Mouse (Mus musculus) spleen, adult 18-20 months (tissue): Measurements from ENCODE around the gene Ccdc14.
"Not testable (repeated sequence)": the region's sequence is repeated elsewhere in the genome, so short reads cannot be mapped to it uniquely, and the experiment has no call there.

Source experiments
- DNase-seq, 2 experiments: peaks; one replicate each; pipeline ENCODE4 v3.0.0; 2022; ENCODE audit warnings: mixed read lengths in 2 of 2

Ccdc14 gene

DNA sequence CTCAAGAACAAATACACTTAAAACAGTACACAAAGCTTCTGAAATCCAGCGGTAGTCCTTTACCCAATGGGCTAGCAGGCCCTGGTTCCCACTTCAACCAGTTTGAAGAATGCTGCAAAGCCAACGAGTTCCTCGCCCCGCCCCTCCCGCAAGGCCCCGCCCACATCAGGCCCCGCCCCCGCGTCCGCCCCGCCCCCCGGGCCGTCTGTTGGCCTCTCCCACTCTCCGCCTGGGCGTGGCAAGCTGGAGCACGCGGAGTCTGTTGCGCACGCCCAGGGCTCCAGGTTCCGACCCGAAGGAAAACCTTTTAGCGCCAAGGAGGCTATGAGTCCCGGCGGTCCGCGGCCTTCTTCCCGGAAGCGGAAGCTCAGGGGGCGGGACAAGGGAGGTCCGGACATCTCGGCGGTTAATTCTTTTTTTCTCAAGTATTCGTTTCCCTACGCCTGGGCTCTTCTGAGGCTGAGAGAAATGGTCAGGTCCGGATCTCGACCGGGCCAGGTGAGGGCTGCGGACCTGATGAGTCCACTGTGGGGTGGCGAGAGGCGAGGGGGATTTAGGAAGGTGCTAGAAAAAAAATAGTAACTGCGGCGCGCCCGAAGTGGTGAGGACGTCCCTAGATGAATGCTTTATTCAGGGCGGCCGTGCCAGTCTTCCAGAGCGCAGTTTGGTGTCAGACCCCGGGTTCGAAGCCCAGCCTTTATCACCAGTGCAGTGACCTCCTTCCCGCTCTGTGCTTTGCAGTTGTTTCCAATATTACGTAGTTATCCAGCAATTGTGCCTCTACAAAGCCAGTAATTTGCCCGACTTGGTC, at the start of gene Ccdc14:
TSS of gene Ccdc14 (plus strand) at position 283 of the 811 bp plus-strand sequence.
- peak; percentile 66 to 75 for DNase-seq

DNA sequence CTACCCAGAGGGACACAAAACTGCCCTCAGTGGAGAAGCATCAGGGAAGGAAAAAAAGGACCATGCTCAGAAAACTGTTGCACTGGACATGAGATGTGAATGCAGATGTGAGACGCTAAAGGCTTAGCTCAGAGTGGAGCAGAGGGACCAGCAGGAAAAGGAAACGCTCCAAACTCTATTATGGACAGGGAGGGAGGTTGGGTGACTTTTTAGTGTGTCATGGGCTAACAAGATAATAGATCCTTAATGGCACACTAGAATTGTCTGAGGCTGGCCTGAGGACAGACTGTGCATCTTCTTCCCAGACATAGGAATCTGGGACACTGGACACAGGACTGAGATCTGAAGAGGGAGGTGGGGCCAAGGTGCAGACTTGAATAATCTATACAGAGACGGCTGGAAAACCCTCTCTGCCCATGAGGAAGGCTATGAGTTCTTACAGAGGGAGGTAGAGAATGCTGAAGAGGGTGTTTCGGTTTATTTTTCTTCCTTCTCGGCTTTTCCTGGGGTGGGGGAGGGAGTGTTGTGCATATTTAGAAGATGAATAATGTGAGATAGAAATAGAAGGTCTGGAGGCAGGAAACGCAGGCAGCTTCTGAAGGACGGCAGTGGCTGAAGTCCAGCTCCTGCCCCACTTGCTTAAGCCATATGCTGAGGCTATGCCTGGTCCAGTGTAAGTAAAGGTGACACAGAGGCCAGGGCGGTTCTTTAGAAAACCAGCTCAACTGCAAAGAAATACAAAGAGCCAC, 46.7 kb upstream of the Ccdc14 start:
- no peak for DNase-seq

DNA sequence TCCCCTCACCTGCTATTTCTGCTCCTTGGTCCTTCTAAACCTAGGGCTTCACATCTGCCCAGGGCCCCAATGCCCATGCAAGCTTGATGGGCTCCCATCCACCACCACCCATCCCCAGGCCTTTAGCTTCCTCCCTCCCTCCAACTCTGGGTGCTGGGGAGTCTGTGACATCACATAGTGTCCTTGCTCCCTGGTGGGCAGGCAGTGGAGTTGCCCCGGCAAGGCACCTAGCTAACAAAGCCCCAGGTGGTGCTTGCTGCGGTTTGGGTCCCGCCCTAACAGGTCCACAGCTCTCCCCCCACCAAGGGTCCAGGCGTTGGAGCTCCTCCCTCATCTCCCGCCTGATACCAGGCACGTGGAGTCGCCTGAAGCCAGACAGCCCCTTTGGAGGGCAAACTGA, 40.8 kb upstream of the Ccdc14 start, which contains the start of gene Ropn1:
TSS of gene Ropn1 (plus strand) at position 301 of the 400 bp plus-strand sequence.
- no peak for DNase-seq

DNA sequence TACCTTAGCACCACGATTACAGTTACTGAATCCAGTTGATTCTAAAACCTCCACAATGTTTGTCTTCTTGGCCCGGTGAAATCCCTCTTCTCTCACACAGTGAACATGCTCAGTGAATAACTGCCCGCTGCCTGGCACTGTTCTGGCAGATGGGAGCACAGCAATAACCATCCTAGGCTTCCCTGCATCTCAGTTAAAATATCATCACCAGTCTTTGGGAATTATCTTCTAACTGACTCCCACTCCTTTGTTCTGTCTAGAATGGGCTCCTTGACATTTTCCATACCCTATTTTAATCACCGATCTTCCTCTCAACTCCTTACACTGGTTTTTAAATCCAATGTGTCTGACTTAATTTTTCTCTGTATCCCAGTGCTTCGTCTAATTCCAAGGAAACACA, 37.4 kb upstream of the Ccdc14 start:
- no peak for DNase-seq

DNA sequence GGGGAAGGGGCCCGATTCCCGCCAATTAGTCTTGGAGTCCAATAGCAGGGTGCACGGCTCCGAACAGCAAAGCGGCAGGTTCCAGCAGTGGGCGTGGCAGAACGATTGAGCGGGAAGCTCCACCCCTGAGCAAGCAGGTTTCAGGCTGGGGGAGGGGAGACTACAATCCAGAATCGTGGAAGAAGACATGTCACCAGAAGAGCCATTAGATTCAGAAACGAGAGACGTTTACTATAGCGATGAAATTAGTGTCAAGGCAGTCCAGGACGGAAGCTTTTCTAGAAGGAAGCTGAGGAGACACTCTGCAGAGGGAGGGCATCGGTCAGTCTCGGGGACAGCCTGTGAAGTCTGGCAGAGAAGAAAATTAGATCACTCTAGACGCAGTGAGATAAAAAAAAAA, 32.9 kb upstream of the Ccdc14 start:
- DNase-seq: not testable (repeated sequence)

DNA sequence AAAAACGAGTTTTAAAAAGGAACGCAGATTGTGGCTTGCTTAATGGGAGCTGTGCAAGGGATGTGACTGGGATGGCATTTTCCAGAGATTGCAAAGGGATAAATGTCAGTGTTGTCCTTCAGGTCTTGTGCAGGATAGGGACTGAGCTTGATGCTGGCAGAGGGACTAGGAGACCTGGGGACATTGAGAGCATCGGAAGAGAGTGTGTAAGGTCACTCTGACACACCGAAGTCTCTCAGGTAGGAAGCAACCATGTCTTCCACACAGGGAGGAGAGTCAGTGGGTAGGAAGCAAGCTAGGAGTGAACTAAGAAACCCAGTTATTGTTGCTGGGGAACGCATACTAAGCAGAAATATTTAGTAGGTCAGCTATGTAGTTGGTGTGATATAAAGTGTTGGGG, 32.4 kb upstream of the Ccdc14 start:
- DNase-seq: no peak

DNA sequence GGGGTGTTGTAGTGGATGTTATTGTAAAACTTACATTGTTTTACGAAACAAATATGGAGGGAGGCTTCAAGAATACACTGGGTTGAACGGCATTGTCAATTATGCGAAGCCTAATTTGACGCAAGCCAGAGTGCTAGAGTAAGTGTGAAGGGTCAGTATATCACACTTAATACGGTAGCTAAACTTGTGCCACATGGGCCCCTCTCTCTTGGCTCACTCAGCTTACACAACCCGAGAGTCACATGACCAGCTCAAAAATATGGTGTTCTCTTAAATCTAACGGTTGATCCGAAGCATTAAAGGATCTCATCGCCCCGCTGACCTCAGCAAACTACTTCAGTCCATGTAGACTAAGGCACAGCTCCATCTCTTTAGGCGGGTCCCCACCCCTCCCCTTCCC, 32.0 kb upstream of the Ccdc14 start:
- DNase-seq: no peak

DNA sequence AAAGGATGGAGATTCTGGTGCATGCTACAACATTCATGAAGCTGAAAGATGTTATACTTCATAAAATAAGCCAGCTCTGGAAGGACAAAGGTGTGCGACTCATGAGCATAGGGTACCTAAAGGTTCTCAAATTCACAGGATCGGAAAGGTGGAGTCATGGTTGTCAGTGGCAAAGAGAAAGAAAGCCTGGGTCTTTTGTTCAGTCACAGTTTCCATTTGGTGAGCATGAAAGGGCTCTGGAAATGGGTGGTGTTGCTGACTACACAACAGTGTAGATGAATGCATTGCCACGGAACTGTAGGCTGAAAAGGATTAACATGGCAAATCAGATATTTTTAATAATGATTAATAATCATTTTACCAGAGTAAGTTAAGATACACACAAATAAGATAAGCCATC, 25.9 kb upstream of the Ccdc14 start:
- DNase-seq: no peak

DNA sequence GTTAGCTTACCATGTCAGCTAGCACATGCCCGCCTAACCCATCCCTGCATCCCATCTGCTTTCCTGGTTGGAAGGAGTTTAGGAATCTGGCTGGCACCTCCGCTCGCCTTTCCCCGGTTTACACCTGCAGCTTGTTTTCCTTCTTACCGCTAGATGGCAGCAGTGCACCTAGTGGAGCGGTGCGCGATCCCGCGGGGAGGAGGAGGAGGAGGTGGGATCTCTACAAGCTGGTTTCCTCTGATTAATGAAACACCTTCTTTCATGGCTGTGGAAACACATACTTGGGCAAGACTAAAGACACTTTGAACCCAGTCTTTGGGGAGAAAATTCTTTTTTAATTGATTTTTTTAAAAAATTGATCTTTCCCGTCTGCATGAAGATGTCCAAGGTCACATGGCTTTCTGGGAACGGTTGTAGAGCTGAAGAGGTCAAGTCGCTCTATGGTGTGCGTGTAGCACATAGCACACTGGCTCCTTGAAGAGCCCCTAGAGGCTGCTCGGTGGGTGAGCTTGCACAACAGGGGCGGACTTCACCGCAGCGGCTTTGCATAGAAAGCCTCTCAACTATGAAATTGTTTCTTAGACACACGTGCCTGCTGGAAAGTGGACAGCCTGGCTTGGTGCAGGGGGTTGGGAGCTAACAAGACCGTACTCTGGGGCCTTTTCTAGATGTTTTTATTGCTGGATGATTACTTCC, 23.2 kb upstream of the Ccdc14 start:
- DNase-seq: peak; percentile 24 to 48

DNA sequence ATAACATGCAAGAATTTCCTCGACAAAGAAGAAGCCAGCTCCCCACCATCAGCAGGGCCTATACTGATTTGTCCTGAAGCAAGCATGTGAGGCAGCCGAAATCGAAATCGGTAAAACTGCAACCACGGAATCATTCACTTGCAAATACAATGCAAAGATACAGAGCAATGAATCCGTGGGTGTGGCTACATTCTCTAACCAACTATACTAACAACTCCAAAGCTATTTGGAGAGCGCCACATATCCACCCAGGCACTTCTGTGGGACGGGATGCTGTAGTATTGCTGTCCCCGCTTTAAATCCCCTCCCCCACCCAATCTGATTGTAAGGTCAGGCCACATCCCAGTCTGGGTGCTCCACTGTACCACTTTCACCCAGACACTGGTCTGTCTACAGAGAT, 22.1 kb upstream of the Ccdc14 start:
- DNase-seq: no peak

DNA sequence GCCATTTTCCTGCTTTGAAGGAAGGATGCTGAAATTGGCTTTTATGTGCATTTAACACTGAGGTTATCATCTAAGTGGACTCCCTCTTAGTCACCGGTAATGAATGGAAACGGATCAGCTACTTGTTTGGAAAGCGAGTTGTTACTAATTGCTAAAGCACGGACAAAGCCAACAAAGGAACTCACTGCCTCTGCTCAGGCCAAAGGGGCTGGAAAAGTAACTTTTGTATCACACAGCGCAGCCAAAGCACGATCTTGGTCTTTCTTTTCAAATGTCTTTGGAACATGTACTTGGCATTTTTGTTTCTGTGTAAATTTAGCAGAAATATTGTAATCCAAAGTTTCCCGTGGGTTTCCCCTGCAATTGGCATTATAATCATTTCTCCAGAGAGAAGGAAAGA, 18.4 kb upstream of the Ccdc14 start:
- DNase-seq: no peak

DNA sequence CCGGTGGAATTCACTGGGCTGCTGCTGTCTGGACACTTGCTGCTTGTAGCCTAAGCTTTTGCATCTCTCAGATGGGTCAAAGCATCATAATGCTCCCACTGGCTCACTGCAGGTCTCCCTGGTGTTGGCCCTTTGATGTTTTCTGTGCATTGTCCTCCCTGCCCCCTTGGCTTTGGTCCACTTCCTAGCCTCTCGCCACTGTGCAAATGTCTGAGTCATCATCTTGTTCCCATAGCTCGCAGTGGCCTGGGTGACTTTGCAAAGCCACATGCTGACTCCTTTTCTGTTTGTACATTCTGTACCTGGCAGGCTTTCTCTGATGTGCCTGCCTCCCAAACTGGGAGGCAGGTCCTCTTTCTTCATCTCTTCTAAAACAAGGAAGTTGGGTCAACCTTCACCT, 17.6 kb upstream of the Ccdc14 start:
- no peak for DNase-seq

DNA sequence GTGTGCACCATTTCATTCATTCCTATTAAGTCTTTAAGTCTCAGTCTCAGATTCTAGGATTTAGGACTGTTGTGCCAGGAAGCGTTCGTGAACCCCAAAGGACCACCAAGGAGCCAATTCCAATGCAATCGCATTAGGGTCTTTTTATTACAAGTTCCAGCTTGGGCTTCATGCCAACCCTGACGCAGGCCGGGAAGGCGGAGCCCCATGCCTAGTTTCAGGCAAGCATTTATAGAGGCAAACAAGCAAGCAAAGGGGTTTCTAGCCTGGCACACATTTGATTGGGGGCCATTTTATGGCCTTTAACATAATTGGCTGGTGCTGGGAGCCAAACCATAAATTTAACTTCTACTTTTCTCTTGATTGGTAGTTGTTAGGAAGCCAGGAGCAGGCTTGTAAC, 16.1 kb upstream of the Ccdc14 start:
- DNase-seq: no peak

DNA sequence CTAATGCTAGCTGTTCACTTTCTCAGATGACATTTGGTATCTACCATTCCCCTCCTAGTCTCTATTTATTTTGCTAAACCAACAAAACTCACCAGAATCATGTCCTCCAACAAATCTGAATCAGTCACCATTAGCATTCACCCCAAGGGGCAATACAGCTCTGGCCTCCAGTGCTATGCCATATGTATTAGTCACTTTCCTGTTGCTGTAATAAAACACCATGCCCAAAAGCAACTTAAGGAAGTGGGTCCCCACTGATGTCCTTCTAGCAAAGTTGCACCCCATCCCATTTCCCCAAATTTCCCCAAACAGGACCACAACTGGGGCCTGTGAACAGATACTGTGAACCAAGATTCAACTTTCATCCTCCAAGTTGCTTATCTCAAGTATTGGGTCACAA, 8.6 kb upstream of the Ccdc14 start:
- no peak for DNase-seq

DNA sequence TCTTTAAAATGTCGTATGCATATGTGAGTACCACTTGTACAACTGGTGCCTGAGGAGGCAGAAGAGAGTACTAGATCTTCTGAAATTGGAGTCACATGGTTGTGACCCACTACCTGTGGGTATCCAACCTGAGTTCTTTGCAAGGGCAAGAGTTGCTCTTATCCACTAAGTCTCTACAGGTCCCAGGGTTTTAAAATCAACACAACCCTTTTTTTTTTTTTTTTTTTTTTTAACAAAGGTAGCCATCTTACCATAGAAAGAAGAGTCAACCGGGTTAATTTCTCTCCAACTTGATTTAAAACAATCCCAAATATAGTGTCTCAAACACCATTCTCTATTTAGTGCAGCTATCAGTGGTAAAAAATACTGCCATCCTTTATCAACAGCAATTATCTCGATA, 537 bp upstream of the Ccdc14 start:
- no peak for DNase-seq

DNA sequence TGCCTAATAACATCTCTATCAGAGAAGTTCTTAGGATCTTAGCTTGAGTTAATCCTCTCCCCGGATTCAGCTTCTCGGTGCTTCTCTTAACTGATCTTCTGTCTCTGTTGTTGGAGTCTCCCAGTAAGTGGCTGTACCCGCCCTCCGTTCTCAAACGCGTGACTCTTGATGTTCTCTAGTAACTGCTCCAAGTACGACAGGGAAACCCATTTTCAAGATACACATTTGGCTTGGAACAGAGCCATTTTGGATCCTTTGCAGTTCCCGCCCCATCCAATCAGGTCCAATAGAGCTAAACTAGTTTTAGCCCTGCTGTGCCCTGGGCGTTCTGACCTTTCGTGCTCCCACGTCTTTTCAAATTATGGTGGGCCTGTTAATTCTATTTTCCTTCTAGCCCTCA, 740 bp downstream of the Ccdc14 start:
- DNase-seq: no peak

DNA sequence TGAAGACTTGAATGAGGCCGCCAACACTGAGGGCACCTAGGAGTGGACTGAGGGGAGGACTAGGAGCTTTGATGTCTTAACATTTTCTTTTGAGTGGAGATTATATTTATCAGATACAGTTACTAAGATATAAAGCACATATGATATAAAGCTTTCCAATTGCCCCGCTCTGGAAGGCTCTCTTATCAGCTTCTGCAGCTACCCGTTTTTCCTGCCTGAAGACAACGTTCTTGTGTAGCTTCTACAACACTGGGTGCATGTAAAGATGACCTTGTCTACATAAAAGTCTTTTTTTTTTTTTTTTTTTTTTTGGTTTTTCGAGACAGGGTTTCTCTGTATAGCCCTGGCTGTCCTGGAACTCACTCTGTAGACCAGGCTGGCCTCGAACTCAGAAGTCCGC, 4.1 kb downstream of the Ccdc14 start:
- DNase-seq: no peak

DNA sequence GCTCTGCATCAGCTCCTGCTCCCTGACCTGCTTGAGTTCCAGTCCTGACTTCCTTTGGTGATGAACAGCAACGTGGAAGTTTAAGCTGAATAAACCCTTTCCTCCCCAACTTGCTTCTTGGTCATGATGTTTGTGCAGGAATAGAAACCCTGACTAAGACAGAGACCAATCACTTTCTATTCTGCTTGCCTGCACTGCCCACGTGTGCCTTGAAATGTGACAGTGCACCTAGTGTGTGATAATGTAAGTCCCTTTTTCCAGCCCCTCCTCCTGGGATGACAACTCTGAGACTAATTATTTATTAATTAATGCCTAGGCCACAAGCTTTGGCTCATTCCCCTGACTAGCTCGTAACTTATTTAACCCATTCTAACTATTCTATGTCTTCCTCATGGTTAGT, 8.3 kb downstream of the Ccdc14 start:
- DNase-seq: not testable (repeated sequence)

DNA sequence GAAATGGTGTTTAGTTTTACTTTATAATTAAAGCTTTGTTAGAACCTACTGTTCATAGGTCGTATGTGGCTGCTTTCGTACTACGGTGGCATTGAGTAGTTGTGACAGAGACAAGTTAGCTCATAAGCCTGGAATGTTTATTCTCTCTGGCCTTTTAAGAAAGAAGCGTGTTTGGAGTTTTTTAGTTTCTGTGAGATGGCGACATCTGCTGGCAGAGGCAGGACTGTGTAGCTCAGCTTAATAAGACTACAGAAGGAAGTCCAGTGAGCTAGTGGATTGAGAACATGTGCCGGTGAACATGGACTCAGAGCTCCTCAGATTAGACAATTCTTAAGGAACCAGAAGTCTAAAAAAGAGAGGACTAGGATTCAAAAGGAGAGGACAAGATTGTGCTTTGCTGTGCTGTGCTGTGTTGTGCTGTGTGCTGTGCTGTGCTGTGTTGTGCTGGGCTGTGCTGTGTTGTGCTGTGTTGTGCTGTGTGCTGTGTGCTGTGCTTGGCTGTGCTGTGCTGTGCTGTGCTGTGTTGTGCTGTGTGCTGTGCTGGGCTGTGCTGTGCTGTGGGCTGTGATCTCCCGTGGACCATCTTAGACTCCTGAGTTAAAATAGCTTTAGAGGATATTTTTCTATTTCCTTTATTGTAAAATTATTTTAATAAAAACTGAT, 9.9 kb downstream of the Ccdc14 start:
- DNase-seq: peak; percentile 20 to 56

DNA sequence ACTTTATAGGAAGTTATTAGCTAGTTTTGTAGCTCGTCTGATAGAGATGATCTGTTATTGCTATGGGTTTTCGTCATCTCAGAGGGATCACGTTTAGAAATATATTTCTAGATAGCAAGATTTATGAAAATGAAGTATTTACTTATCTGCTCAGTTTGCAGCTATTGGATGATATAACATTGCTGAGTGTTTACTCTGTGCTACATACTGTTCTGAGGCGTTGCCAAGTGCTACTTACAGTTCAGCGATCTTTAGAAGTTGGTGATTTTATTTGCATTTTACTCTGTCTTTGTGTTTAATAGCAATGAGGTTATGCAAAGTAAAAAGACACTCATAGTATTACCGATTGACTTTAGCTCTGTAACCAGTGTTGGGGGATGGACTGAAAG, 10.4 kb downstream of the Ccdc14 start:
- DNase-seq: no peak

DNA sequence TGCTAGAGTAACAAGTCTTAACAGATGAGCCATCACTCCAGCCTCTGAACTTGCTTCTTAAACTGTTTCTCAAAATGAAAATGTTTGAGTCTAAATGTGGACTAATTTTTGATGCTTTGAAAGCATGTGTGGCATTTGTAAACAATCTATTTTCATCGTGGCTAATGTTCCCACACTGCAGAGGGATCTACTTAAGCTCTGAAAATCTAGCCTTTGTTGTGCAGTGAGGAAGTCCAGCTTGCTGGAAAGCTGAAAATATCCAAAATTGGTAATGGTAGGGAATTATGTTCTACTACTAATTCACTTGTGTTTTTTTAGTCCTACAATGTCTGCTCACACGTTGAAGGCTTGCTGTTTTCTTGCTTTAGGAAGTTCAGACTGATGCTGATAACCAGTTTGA, 15.6 kb downstream of the Ccdc14 start:
- no peak for DNase-seq

DNA sequence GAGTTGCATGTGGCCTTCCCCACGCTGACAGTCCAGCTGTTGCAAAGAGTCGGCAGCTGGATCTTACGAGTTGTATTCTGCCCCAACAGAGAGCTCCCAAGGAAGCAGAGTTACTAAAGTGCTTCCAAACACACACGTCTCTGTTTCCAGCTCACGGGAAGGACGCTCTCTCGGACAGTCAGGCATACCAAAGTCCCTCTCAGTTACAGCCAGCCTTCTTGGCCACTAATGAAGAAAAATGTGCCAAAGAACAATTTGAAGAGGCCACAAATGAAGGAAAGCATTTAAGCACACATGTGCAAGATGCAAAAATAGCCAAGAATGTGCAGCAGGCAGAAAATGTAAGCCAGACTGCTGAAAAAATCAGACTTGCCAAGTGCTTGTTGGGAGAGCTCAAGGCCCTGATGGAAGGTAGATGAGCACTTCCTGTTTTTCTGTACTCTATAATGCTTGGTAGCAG, 16.1 kb downstream of the Ccdc14 start:
- no peak for DNase-seq

DNA sequence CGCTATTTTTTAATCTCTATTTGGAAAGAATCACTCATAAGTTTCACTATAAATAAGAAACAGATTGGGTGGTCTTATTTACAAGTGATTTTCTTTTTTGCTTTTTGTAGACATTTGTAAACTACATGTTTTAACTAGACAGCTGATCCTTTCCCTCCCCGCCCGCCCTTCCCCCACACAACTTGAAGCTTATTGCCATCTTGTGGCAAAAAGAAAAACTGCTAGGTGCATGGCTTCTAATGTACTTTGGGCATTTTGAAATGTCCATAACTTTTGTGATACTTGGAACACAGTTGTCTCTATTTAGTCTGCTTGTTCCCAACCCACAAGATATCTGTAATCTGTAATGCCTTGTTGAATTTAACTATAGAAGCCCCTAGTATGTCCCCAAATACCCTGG, 21.1 kb downstream of the Ccdc14 start:
- DNase-seq: no peak
